Mouse (Mus musculus) kidney, postnatal 25 days (tissue): ENCODE results near the gene Atp11a.

Experiments
- DNase-seq, 2 experiments: peaks; one replicate each; pipeline ENCODE4 v3.0.0; 2021; ENCODE audit warnings: mixed read lengths in 2 of 2

Atp11a gene

DNA sequence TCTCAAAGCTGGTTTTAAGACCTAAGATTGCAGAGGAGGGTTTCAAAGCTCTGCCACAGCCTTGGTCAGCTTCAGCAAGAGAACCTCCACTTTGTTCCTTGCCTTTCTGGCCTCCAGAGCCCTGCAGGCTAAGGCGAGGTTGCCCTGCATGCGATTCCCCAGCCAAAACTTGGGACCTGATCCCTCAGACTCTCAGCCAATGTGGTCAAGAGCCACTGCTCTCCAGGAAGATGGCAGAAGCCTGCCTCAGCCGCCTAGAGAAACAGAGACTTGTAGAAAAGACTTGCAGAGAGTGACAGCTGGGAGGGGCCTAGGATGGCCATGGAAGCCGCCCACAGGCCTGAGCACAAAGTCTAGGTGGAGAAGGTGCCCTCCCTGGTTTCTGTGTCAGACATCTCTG lies 118.2 kb downstream of the Atp11a start:
- peak; percentile 44 to 64 for DNase-seq

DNA sequence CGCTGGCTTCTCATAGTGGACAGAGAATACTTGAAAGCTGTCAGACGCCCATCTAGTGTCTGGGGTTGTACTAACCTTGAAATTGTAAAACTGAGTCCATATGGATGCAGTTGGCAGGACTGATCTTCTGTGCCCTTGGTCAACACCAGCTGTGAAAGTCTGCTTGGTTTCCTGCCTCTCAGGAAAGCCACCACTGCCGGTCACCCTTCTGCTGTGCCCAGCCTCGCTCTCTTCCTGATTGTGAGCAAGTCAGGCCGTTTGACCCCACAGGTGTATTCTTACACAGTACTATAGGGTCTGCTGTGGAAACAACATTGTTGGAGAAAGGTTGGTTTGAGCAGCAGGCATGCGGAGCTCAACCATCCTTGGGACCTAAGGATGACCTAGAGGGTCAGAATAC lies 120.3 kb downstream of the Atp11a start:
- DNase-seq, result no peak

DNA sequence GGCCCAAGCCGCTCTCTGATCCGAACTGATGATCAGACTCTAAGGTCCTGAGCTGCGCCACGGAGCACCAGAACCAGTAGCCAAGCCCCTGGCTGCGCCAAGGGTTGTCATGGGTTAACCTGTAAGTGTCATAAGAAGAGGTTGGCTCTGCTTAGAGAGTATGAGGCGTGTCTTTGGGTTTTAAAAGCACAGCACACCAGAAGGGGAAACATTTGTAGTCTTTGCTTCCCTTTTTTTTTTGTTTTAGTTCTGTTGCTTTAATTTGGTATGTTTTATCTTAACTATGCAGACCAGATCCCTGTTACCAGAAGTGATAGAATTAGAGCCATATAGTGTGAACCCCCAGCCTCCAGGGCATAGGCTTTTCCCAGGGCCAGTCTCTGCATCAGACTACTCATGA lies 123.3 kb downstream of the Atp11a start:
- no peak for DNase-seq

DNA sequence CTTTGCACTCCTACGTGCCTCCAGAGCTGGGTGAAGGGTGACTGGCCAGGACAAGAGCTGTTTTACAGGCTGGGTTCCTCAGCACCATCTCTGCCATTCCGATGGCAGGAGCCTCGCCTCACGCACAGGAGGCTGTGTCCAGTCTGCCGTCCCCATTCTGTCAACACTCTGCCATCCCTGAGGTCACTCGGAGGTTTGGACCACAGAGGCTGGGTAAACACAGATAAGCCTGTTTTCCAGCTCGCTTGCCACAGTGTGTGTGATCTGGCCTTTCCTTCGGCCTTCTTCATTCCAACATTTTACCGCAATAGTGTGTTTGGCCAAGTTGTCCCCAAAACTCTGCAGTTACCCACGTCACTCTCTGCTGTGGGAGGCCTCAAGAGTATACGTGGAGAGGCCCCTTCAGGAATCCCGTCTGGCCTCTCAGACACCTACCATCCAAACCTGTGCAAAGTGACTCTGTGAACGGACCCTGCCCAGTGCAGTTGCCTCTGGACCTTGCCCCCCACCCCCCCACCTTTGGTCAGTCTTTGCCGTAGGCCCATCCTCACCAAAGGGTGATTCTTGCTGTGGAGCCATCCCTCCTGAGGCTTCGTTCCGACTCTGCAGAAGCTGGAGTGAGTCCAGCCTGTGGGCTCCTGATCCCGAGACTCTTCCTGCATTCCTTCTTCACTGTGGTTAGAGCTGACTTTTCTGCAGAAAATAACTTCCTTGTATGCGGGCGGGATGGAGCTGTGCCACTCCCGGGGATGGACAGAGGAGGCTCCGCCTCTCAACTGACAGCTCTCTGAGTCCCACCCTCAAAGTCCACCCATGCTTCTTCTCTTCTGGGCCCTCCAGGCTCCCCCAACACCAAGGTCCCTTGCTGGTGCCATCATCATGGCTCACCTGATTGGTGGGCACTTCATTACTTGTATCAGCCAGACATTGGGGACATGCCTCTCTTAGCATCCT lies 126.5 kb downstream of the Atp11a start:
- DNase-seq, result no peak

- no peak for DNase-seq
These were observed 131.1 kb downstream of the Atp11a start for GRCm38 (mm10) chr8:12887772-12888435.

DNA sequence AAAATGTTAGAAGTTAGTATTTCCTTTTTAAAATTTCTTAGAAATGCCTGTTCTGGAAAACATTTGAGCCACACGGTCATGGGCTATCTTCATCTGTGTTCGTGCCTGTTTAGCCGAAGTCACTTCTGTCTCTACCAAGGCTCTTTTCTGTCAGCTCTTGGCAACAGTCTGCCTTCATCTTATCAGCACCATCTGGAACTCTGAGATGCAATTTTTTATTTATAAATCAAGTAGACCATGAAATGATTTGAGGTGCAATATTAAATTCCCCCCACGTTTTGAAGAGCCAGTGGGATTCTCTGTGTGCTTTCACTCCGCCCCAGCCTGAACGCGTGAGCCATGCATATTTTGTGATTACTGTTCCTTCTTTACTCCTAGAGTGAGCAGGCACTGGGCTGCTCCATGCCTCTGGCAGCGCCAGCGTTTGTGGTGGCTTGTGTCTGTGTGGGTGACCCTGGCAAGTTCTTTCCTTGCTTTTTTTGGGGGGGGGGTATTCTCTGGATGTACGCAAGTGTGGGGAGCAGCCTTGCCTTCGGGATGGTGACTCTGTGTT lies 132.3 kb downstream of the Atp11a start:
- no peak for DNase-seq

DNA sequence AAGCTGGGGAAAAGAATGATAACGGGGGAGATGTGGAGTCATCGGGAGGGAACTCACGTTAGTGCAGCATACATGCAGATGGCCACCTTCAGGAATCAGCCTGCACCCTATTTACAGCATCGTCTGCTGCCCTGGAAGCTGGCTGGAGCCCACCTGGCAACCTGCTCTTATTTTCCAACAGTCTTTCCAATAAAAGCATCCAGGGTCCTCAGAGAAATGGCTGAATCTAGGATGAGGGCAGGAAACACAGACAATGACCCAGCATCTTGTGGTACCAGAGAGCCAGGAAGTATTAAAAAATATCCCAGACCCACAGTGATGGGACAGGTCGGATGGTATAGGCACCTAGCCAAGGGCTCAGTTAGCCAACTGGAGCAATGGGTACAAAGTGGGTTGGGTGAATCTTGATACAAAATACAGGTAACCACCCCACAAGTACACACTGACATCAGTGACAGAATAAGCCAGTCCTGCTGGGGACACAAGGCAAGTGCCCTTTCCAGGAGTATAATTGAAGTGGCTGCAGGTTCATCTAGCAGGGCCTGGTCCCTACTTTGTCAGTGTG lies 136.2 kb downstream of the Atp11a start:
- DNase-seq, result no peak

- DNase-seq, result no peak
These were observed 137.2 kb downstream of the Atp11a start for GRCm38 (mm10) chr8:12893797-12894578.

DNA sequence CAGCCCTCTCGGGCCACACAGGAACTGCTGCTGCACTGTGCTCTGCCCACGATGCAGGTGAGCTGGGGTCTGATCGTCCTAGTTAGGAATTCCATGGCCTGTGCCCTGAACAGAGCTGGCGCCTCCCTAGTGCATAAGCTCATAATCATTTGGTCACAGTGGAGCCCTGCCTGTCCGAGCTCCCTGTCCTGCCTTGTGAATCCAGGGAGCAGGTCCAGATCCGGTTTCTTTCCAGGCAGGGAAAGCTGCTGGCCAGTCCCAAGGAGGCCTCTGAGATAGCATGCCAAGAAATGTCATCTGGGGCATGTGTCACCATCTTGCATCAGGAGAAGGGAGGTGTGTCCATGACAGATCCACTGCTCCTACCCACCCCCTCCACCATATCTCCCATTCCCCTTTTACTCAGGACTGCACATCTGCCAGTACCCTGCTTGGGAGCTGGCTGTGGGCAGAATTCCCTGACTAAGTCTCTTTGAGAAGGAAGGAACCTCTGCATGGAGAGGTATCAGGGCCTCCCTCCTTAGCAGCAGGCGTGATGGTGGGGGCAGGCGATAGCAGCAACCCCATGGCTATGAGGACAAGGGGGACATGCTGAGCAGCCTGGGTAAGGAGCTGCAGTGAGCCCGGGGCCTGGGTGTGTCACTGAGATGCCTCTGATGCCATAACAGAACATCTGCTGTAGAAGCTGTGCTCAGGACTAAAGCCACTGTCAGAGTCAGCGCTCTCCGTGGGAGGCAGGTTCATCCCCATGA lies 138.1 kb downstream of the Atp11a start:
- no peak for DNase-seq

GRCm38 (mm10) chr8:12895535-12896150 lies 138.8 kb downstream of the Atp11a start:
- DNase-seq, result peak in 1 of 2 experiments; percentile 29

- DNase-seq, result peak; percentile 61 to 70
These were observed 139.9 kb downstream of the Atp11a start for GRCm38 (mm10) chr8:12896494-12897373.

GRCm38 (mm10) chr8:12897815-12898214 lies 141.0 kb downstream of the Atp11a start:
- DNase-seq, result peak; percentile 49 to 82

DNA sequence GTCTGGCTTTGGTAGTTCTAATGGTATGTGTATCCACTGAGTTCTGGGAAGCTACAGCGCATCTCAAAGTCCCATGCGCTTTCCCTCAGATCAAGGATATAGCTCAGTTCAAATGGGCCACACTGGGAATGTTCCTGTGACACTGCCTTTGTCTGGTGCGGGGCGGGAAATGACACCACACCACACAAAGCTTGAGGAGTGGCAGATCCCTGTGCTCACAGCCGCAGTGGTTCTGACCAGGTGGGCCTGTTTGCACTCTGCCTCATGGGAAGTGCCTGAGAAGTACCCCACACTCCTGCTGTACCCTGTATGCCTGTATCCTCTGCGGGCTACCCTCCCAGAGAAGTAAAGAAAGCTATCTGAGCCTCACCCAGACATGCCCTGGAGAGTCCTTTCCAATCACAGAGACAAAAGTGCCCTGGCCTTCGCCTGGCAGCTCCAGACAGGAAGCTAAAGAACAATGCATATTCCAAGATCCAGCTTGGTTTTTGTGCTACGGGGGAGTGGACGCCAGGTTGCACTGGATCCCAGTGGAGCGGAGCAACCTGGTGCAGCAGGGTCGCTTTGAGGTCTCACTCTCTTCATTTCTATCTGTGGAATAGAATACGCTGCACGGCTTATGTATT lies 147.1 kb downstream of the Atp11a start:
- peak in 1 of 2 experiments; percentile 45 for DNase-seq

GRCm38 (mm10) chr8:12905122-12905521 lies 148.3 kb downstream of the Atp11a start:
- DNase-seq, result peak in 1 of 2 experiments; percentile 42

DNA sequence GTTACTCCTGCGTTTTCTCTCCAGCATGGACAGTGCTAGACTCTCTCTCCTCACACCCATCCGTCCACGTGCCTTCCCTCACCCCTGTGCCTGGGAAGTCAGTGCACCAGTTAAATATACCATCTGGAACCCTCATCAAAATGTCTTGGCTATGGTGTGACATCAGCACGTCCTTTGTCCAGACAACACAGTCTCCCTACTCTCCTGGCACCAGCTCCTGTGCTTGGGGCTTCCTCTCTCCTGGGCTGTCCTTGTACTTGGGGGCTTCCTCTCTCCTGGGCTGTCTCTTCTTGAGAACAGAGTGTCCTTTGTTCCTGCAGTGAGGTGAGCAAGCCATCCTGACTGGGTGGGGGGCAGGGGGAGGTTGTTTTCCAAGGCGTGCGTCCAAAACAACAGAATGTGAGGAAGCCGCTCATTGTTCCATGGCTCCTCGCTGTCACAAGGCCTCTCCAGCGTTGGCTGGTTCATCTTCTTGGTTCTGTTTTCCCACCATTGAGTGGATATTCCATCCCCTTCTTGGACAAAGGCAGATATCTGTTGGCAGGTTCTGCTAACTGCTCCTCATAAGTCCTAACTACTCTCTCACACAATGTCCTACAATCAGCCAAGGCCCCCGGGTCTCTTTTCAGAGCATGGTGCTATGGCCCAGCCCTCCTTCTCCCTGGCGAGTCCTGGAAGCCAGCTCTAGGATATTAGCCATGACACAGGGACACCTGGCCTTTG lies 148.9 kb downstream of the Atp11a start:
- DNase-seq, result peak; percentile 49 to 88

GRCm38 (mm10) chr8:12906597-12906996 lies 149.8 kb downstream of the Atp11a start:
- DNase-seq, result no peak

DNA sequence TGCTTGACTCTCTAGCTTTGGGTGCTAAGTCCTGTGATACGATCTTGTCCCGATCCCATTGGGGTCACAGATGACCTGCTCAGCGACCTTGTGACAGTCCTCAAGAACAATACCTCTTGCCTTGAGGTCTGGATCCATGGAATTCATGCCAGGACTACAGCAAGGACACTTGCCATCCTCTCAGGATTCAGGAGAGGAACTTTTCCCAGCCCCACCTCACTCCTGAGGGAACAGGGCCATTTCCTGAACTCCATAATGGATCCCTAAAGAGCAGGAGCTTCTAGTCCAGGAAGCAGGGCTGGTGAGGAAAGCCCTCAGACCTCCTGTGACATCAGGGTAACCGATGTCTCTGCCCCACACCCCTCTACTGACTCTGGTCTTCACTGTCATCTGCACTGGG lies 150.9 kb downstream of the Atp11a start:
- DNase-seq, result peak in 1 of 2 experiments; percentile 69

DNA sequence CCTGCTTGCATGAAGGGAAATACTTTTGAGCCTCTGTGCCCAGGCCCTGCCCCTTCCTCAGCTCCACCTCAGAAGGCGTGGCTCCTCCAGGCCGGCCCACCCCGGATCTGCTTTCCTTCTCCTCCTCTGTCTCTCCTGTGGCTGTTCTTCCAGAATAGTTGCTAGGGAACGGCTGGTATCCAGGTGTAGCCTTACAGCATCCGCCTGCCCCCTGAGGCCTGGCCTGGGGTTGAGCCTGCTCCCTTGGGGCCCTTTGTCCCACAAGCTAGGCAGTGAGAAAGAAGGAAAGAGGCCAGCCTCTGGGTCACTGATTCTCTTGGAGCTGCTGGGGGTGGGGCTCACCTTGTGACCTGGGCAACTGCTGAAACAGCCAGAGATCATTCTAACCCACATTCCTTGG lies 155.2 kb downstream of the Atp11a start:
- peak; percentile 84 to 92 for DNase-seq
